ENCODE assay signal across 9 mouse cellular contexts in the genomic region with DNA sequence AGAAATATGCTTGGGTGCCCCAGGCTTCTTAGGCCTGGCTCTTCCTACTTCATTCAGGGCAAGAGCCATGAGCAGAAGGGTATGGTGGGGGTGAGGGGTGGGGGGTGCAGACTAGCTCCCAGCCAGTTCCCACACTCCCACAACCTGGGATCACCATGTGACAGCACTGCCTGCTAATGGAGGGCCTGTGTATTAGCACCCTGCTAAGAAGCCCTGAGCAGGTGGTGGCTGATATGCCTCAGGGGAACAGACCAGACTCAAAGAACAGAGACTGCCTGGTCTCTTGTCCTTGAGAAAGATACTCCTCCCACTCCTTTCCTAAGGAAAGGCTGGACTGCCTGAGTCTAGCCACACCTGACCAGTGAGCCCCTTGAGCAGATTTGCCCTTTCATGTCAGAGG. TPM values are rescaled to one million over a fixed set of nuclear protein-coding genes. Genes with fewer than 3 reads are reported as not detected.
DNase-seq lines count a peak whose midpoint lies in the region; ATAC-seq and TF ChIP-seq lines count a peak whose summit lies in the region.
"Had no signal": no experiment of that assay in that cellular context is flagged by ENCODE, and none has a peak within 500 bp of the region (broad histone marks: within the 10 kb centered on the region; RNA-seq: fewer than 3 reads in every experiment).

No protein-coding gene starts in this region.

- no peak for DNase-seq in heart, postnatal 0 days (ENCODE audit: low spot score)
- no peak for DNase-seq in heart, postnatal 4 days
- no peak for DNase-seq in intestine, embryonic 14.5 days (ENCODE audit: low spot score)
- DNase-seq in stomach, postnatal 0 days (ENCODE audit: low spot score), result peak; percentile 40
- DNase-seq in cerebellum, adult 9-10 months, result no peak
- DNase-seq: cerebellum, adult 18-20 months; right cerebral cortex, postnatal 14 days had no signal

- no peak overlapping the region for H3K27ac ChIP-seq in heart, postnatal 0 days (ENCODE audit: low read depth)
- H3K27ac ChIP-seq in midbrain, embryonic 12.5 days (replicated peaks), result peak overlapping the region; percentile 15; the same call in 1 of the 2 replicates
- H3K27ac ChIP-seq in midbrain, embryonic 15.5 days, result no peak overlapping the region
- H3K27ac ChIP-seq in intestine, embryonic 14.5 days (ENCODE audit: low read depth), result peak overlapping the region; percentile 64; the same call in 1 of the 2 replicates
- 0 out of 2 replicates have a peak overlapping the region, but pooled peaks have one; percentile 18 for H3K27ac ChIP-seq in stomach, postnatal 0 days (replicated peaks)

- no peak overlapping the region for H3K9ac ChIP-seq in heart, postnatal 0 days (replicated peaks; ENCODE audit: low read depth, low read length)
- no peak overlapping the region for H3K9ac ChIP-seq in midbrain, embryonic 12.5 days (replicated peaks)
- H3K9ac ChIP-seq in midbrain, embryonic 15.5 days, result no peak overlapping the region
- H3K9ac ChIP-seq in intestine, embryonic 14.5 days (ENCODE audit: low read length), result no peak overlapping the region
- peak overlapping the region; percentile 23; the same call in 1 of the 2 replicates for H3K9ac ChIP-seq in stomach, postnatal 0 days (ENCODE audit: low read length)

- no peaks in the 10 kb centered on the region for H3K9me3 ChIP-seq in heart, postnatal 0 days (replicated peaks; ENCODE audit: control insufficient read depth, low read length)
- H3K9me3 ChIP-seq in midbrain, embryonic 12.5 days, result no peaks in the 10 kb centered on the region
- H3K9me3 ChIP-seq in midbrain, embryonic 15.5 days, result no peaks in the 10 kb centered on the region
- H3K9me3 ChIP-seq in intestine, embryonic 14.5 days (ENCODE audit: control insufficient read depth, low read length), result no peaks in the 10 kb centered on the region
- no peaks in the 10 kb centered on the region for H3K9me3 ChIP-seq in stomach, postnatal 0 days (ENCODE audit: control insufficient read depth, low read length)

- no peaks in the 10 kb centered on the region for H3K27me3 ChIP-seq in heart, postnatal 0 days (ENCODE audit: control insufficient read depth, insufficient read depth, low read length)
- no peaks in the 10 kb centered on the region for H3K27me3 ChIP-seq in midbrain, embryonic 12.5 days
- no peaks in the 10 kb centered on the region for H3K27me3 ChIP-seq in midbrain, embryonic 15.5 days (replicated peaks)
- no peaks in the 10 kb centered on the region for H3K27me3 ChIP-seq in intestine, embryonic 14.5 days (replicated peaks; ENCODE audit: control insufficient read depth, insufficient read depth, low read length)
- no peaks in the 10 kb centered on the region for H3K27me3 ChIP-seq in stomach, postnatal 0 days (ENCODE audit: control insufficient read depth, insufficient read depth, low read length)

- H3K4me2 ChIP-seq in heart, postnatal 0 days (ENCODE audit: low read depth, low read length), result no peak overlapping the region
- no peak overlapping the region for H3K4me2 ChIP-seq in midbrain, embryonic 12.5 days (replicated peaks)
- H3K4me2 ChIP-seq in midbrain, embryonic 15.5 days, result no peak overlapping the region
- no peak overlapping the region for H3K4me2 ChIP-seq in intestine, embryonic 14.5 days (ENCODE audit: low read length)
- no peak overlapping the region for H3K4me2 ChIP-seq in stomach, postnatal 0 days (replicated peaks; ENCODE audit: low read depth)

- H3K4me3 ChIP-seq in heart, postnatal 0 days (ENCODE audit: low read depth, low read length), result no peak overlapping the region
- H3K4me3 ChIP-seq in midbrain, embryonic 12.5 days, result no peak overlapping the region
- no peak overlapping the region for H3K4me3 ChIP-seq in midbrain, embryonic 15.5 days
- no peak overlapping the region for H3K4me3 ChIP-seq in intestine, embryonic 14.5 days (ENCODE audit: low read depth, low read length)
- no peak overlapping the region for H3K4me3 ChIP-seq in stomach, postnatal 0 days (ENCODE audit: low read depth, low read length)

- ATAC-seq in heart, postnatal 0 days (ENCODE audit: insufficient read depth, low read depth), result peak; percentile 45; the same call in 1 of the 2 replicates
- no peak for ATAC-seq in midbrain, embryonic 12.5 days (ENCODE audit: low FRiP score, low read depth)
- no peak for ATAC-seq in midbrain, embryonic 15.5 days (replicated peaks)
- ATAC-seq in intestine, embryonic 14.5 days (replicated peaks; ENCODE audit: low FRiP score, low TSS enrichment, low read depth), result no peak
- 0 out of 2 replicates have a peak, but pooled peaks have one; percentile 43 for ATAC-seq in stomach, postnatal 0 days (ENCODE audit: low FRiP score, low TSS enrichment)

- no peaks in the 10 kb centered on the region for H3K36me3 ChIP-seq in heart, postnatal 0 days (replicated peaks; ENCODE audit: control insufficient read depth, insufficient read depth, low read length)
- H3K36me3 ChIP-seq in midbrain, embryonic 12.5 days, result no peaks in the 10 kb centered on the region
- H3K36me3 ChIP-seq in midbrain, embryonic 15.5 days (replicated peaks), result no peaks in the 10 kb centered on the region
- H3K36me3 ChIP-seq in intestine, embryonic 14.5 days (ENCODE audit: control insufficient read depth, insufficient read depth, low read length), result no peaks in the 10 kb centered on the region
- H3K36me3 ChIP-seq in stomach, postnatal 0 days (ENCODE audit: control insufficient read depth, insufficient read depth, low read length), result no peaks in the 10 kb centered on the region

- peaks cover 52% of the 10 kb centered on the region for H3K4me1 ChIP-seq in heart, postnatal 0 days (ENCODE audit: control insufficient read depth, insufficient read depth)
- peaks cover 23% of the 10 kb centered on the region for H3K4me1 ChIP-seq in midbrain, embryonic 12.5 days
- H3K4me1 ChIP-seq in midbrain, embryonic 15.5 days, result peaks cover 13% of the 10 kb centered on the region
- H3K4me1 ChIP-seq in intestine, embryonic 14.5 days (replicated peaks; ENCODE audit: control insufficient read depth, insufficient read depth, low read length), result peaks cover 30% of the 10 kb centered on the region
- H3K4me1 ChIP-seq in stomach, postnatal 0 days (replicated peaks; ENCODE audit: control insufficient read depth, insufficient read depth), result peaks cover 6% of the 10 kb centered on the region; the same call in 1 of the 2 replicates

- peak; percentile 31 for TF ChIP-seq CTCF in heart, postnatal 0 days (IDR thresholded peaks at IDR 0.05; ENCODE audit: low read depth)
- TF ChIP-seq CTCF in stomach, postnatal 0 days (IDR thresholded peaks at IDR 0.05; ENCODE audit: low read depth), result peak; percentile 61

- no peak for TF ChIP-seq EP300 in heart, postnatal 0 days (IDR thresholded peaks at IDR 0.05; ENCODE audit: low read depth)
- TF ChIP-seq EP300 in stomach, postnatal 0 days (optimal IDR thresholded peaks at IDR 0.05), result no peak

RNA-seq across cellular contexts. Expression of gene Rai1, which starts 22.2 kb away (rescaled TPM):
- 22.5 and 28.1 TPM in 2 replicates for total RNA-seq in heart, postnatal 0 days (2014; rRNA removed; ENCODE audit: low replicate concordance)
- polyA plus RNA-seq in heart, postnatal 0 days (2015; fragmentation: Nextera tagmentation; extraction: Ambion mirVana), result 9.1 and 10.2 TPM in 2 replicates
- 10 to 100 TPM; 50.6 to 58.0 TPM for total RNA-seq in heart, postnatal 4 days (2021)
- polyA plus RNA-seq in midbrain, embryonic 12.5 days (2016; fragmentation: Nextera tagmentation; extraction: Ambion mirVana), result 28.3 and 36.2 TPM in 2 replicates
- polyA plus RNA-seq in midbrain, embryonic 15.5 days (2015; fragmentation: Nextera tagmentation; extraction: Ambion mirVana), result 34.2 and 34.7 TPM in 2 replicates
- polyA plus RNA-seq in intestine, embryonic 14.5 days (2014; fragmentation: Nextera tagmentation; extraction: Ambion mirVana), result 28.2 and 31.2 TPM in 2 replicates
- 10.6 and 10.7 TPM in 2 replicates for polyA plus RNA-seq in stomach, postnatal 0 days (2015; fragmentation: Nextera tagmentation; extraction: Ambion mirVana)

Comparison
In these comparisons a context has a peak if more than half of its experiments do, and no peak if none do; other contexts are left out.
1. H3K27ac ChIP-seq: peak in midbrain, embryonic 12.5 days (single experiment), intestine, embryonic 14.5 days (single experiment) and stomach, postnatal 0 days (single experiment); none in heart, postnatal 0 days (single experiment) and midbrain, embryonic 15.5 days (single experiment).
2. ATAC-seq: peak in heart, postnatal 0 days (single experiment) and stomach, postnatal 0 days (single experiment); none in midbrain, embryonic 12.5 days (single experiment), midbrain, embryonic 15.5 days (single experiment) and intestine, embryonic 14.5 days (single experiment).